Mouse (Mus musculus) cortical plate, adult 2 months (tissue): Measurements from ENCODE around the gene B4galnt3. TPM values are rescaled to one million over a fixed set of nuclear protein-coding genes. Genes with fewer than 3 reads are reported as not detected.

Experiments
- H3K27ac ChIP-seq: fragments of 200-500 bp; 2 replicates; pipeline ENCODE4 v1.5.1; 2012; ENCODE audit warnings: low read length, control low read depth, inconsistent platforms; ENCODE audit not compliant: insufficient read depth
- H3K4me1 ChIP-seq: fragments of 200-500 bp; 2 replicates; pipeline ENCODE4 v1.6.1; 2011; ENCODE audit warnings: low read length; ENCODE audit not compliant: control insufficient read depth, insufficient read depth
- H3K4me3 ChIP-seq: fragments of 200-500 bp; 2 replicates; pipeline ENCODE4 v1.5.1; 2011; ENCODE audit warnings: mild to moderate bottlenecking, low read length, control low read depth; ENCODE audit not compliant: insufficient read depth
- CTCF ChIP-seq: fragments of 200-500 bp; IDR thresholded peaks from 2 replicates; pipeline ENCODE4 v1.5.1; 2011; ENCODE audit warnings: mild to moderate bottlenecking, control low read depth, low read length; ENCODE audit not compliant: insufficient read depth; ENCODE audit errors: extremely low read depth
- POLR2A ChIP-seq: fragments of 200-500 bp; IDR thresholded peaks from 2 replicates; pipeline ENCODE4 v1.6.1; 2011; ENCODE audit warnings: mild to moderate bottlenecking, low read length, control low read depth; ENCODE audit not compliant: insufficient read depth; ENCODE audit errors: extremely low read depth
- polyA plus RNA-seq: library from polyadenylated mRNA; depleted of rRNA; stranded (reverse); fragments of >200 nt; gene quantifications from 2 replicates; pipeline ENCODE4 v1.2.3, GENCODE M21; 2012

Gene B4galnt3
- polyA plus RNA-seq, 1 experiment, result 0.58 TPM

DNA sequence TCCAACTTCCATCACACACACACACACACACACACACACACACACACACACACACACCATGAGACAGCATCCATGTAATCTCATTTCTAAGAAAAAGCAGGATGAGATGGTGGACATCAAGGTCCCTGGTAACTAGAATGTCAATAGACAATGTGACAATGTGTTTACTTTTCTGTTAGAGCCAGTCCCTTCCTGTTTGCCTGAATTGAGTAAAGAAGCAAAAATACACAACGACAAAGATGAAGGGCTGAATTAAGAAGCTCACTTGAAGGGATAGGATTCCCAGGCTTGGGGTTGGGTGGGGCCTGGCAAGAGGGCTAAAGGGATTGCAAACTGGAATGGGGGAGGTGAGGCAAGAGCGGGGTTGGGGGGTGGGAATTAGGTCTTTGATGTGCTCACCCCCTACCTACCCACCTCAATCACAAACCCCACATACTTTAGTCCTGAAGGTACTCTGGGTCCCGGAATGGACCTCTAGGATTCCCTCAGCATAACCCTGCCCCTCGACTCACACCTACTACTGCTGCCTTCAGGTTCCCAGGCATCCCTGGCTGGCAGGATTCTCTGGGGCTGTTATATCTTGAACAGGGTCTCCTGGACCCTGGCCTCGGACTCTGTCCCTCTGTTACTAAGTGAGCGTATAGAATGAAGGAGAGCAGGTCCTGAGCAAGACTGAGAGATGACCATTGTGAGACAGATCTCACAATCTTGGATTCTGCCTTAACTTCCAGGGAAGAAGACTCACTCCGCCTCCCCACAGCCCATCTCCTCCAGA is 102.8 kb downstream of the B4galnt3 start:
- no peak overlapping the region; the same call in 1 of the 2 replicates for H3K27ac ChIP-seq
- H3K4me3 ChIP-seq, result no peak overlapping the region
- H3K4me1 ChIP-seq, result no peaks in the 10 kb centered on the region
- no peak for TF ChIP-seq CTCF
- TF ChIP-seq POLR2A, result no peak

DNA sequence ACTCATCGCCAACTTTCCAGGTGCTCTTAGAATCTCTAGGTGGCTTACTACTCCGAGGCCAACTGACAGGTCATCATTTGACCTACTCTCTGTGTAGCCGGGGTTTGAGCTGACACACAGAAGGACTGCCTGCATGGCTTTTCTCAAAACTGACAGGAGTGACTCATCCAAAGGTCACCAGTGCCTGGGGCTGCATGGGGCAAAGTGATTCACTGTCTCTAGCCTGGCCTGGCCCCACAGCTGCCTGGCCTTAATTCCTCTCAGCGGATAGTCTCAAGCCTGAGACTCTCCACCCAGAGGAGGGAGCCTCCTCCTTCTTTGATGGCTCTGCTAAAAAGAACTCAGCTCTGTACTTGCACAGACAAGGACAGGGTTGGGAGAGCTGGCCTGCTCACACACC is 103.4 kb downstream of the B4galnt3 start:
- Histone ChIP-seq H3K4me3 (no peak overlapping the region), H3K4me1 (no peaks in the 10 kb centered on the region)
- TF ChIP-seq POLR2A (no peak), CTCF (no peak)

DNA sequence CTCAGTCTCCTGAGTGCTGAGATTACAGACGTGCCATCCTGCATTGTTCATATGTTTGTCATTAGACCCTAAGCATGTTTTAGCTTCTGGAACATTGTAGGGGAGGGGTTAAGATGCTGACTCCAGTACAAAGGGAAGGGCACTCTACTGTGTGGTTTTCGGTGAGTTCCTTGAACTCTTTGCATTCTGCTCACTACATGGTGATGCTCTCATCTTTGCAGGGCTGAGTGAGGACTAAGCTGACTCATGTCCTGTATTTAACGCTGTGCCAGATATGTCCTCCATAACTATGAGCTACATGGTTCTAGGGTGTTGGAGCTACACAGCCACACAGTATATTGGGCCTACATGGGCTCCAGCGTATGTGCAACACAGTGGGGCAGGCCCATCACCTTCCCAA is 104.0 kb downstream of the B4galnt3 start:
- Histone ChIP-seq H3K4me1 (no peaks in the 10 kb centered on the region), H3K27ac (no peak overlapping the region), H3K4me3 (no peak overlapping the region)
- TF ChIP-seq CTCF (no peak), POLR2A (no peak)

More for the DNA sequence above, 103.4 kb downstream of the B4galnt3 start:
- no peak overlapping the region for H3K27ac ChIP-seq

GRCm38 (mm10) chr6:120189287-120189686 is 105.1 kb downstream of the B4galnt3 start:
- Histone ChIP-seq H3K27ac (no peak overlapping the region), H3K4me3 (no peak overlapping the region), H3K4me1 (no peaks in the 10 kb centered on the region)
- TF ChIP-seq CTCF, result no peak
- TF ChIP-seq POLR2A, result no peak

- TF ChIP-seq CTCF (no peak), POLR2A (no peak)
- Histone ChIP-seq H3K4me3 (no peak overlapping the region), H3K27ac (no peak overlapping the region), H3K4me1 (no peaks in the 10 kb centered on the region)
Observed at GRCm38 (mm10) chr6:120188376-120189235, 105.8 kb downstream of the B4galnt3 start.

DNA sequence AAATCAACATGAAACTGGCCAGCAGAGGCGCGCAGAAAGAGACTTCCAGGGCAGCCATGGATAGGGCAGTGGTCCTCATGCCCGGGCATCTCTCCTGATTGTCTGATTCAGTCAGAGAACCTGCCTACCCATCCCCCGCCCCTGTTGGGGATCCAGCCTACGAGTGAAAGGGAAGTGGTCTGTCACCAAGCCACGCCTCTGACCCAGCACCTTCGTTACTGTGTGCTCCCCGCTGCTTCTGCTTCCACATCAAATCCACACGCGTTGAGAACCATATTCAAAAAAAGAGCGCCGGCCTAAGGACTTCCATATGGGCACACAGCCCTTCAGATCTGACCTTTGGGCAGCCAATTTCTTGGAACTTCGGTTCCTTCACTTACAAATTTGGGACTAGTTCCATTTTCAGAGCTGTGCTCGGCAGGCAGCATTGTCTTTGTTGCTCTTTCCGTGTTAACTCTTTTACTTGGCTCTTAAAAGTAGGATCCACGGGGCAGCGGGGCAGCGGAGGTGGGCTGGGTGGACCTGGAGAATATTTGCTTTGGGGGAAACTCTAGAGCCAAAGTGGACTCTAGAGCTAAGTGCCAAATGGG is 106.7 kb downstream of the B4galnt3 start:
- Histone ChIP-seq H3K4me1 (no peaks in the 10 kb centered on the region), H3K4me3 (no peak overlapping the region), H3K27ac (no peak overlapping the region)
- TF ChIP-seq CTCF, result no peak
- no peak for TF ChIP-seq POLR2A

DNA sequence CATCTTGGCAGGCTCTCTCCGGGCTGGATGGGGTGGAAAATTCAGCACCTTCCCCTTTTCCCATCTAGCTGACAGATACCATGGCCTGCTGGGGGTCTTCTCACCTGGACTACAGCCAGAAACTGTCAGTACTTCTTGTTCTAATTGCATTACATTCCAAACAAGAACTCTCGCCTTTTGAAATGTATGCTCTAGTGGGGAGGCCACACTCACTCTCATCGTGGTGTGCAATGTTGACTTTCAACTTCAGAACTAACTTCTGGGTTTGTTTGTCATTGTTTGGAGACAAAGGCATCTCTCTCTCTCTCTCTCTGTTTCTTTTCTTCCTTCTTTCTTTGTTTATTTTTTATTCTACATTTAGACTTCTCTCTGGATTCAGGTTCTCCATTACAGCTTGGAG is 107.8 kb downstream of the B4galnt3 start:
- TF ChIP-seq CTCF, result no peak
- H3K4me3 ChIP-seq, result no peak overlapping the region
- no peak overlapping the region for H3K27ac ChIP-seq
- no peaks in the 10 kb centered on the region for H3K4me1 ChIP-seq

DNA sequence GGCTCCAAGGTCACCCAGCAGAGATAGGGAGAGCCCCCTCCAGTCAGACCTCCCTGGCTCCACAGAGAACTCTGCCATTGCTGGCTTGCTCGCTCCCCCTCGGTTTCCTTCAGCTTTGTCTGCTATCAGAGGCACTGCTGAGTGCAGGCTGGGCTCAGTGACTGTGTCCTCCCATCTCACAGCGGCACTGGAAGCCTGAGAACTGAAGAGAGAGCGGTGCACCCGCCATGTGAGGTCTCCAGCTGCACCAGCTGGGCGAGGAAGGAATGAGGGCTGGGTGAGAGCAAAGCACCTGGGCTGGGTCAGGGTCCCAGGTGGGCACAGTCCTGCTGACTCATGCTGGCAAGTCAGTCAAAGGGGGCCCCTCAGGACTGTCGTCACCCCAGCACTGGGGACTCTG is 108.6 kb downstream of the B4galnt3 start:
- H3K4me1 ChIP-seq, result no peaks in the 10 kb centered on the region
- H3K4me3 ChIP-seq, result no peak overlapping the region
- no peak for TF ChIP-seq CTCF
- no peak for TF ChIP-seq POLR2A
- H3K27ac ChIP-seq, result no peak overlapping the region

GRCm38 (mm10) chr6:120185012-120185730 is 109.2 kb downstream of the B4galnt3 start:
- TF ChIP-seq POLR2A (no peak), CTCF (no peak)
- Histone ChIP-seq H3K4me3 (no peak overlapping the region), H3K27ac (no peak overlapping the region), H3K4me1 (no peaks in the 10 kb centered on the region)
